Mouse (Mus musculus) lung, adult 18-20 months (tissue): ENCODE measurements around the gene Ppp2r2d.
A peak's percentile ranks its signal among the peaks of the same experiment; 100 is the strongest.

Source experiments
- DNase-seq, 2 experiments: peaks; one replicate each; pipeline ENCODE4 v3.0.0; 2022; ENCODE audit warnings: mixed read lengths in 2 of 2

Ppp2r2d gene

GRCm38 (mm10) chr7:138863950-138864572 lies 18.2 kb downstream of the Ppp2r2d start:
- DNase-seq: no peak

- no peak for DNase-seq
Measured at GRCm38 (mm10) chr7:138864776-138865175, 18.9 kb downstream of the Ppp2r2d start.

- no peak for DNase-seq
Measured at GRCm38 (mm10) chr7:138867286-138867685, 21.4 kb downstream of the Ppp2r2d start.

GRCm38 (mm10) chr7:138868316-138868715 lies 22.4 kb downstream of the Ppp2r2d start:
- no peak for DNase-seq

- DNase-seq: no peak
Measured at GRCm38 (mm10) chr7:138872956-138873355, 27.1 kb downstream of the Ppp2r2d start.

- no peak for DNase-seq
Measured at GRCm38 (mm10) chr7:138875031-138875430, 29.2 kb downstream of the Ppp2r2d start.

- no peak for DNase-seq
Measured at GRCm38 (mm10) chr7:138883724-138884123, 37.8 kb downstream of the Ppp2r2d start.

- DNase-seq: no peak
Measured at GRCm38 (mm10) chr7:138885365-138886289, 39.7 kb downstream of the Ppp2r2d start.

- no peak for DNase-seq
Measured at GRCm38 (mm10) chr7:138898122-138898521, 52.2 kb downstream of the Ppp2r2d start.

GRCm38 (mm10) chr7:138898743-138899142 lies 52.9 kb downstream of the Ppp2r2d start:
- DNase-seq: no peak

GRCm38 (mm10) chr7:138903886-138904435 lies 58.1 kb downstream of the Ppp2r2d start:
- DNase-seq: no peak

GRCm38 (mm10) chr7:138906441-138906840 lies 60.6 kb downstream of the Ppp2r2d start:
- peak; percentile 25 to 70 for DNase-seq

- DNase-seq: peak; percentile 70 to 82
Measured at GRCm38 (mm10) chr7:138907043-138907442, 61.2 kb downstream of the Ppp2r2d start.

- DNase-seq: no peak
Measured at GRCm38 (mm10) chr7:138907976-138908375, 62.1 kb downstream of the Ppp2r2d start.

- no peak for DNase-seq
Measured at GRCm38 (mm10) chr7:138908768-138909276, 62.9 kb downstream of the Ppp2r2d start.

GRCm38 (mm10) chr7:138909277-138910192 lies 63.7 kb downstream of the Ppp2r2d start, which contains the start of gene Bnip3:
Bnip3 (minus strand) TSS chr7:138909519.
- DNase-seq: peak; percentile 94 to 95

- DNase-seq: no peak
Measured at GRCm38 (mm10) chr7:138910193-138910562, 64.3 kb downstream of the Ppp2r2d start.

- no peak for DNase-seq
Measured at GRCm38 (mm10) chr7:138913616-138914015, 67.7 kb downstream of the Ppp2r2d start.

- peak; percentile 91 to 96 for DNase-seq
Measured at GRCm38 (mm10) chr7:138919156-138919944, 73.5 kb downstream of the Ppp2r2d start.

GRCm38 (mm10) chr7:138921611-138922010 lies 75.7 kb downstream of the Ppp2r2d start:
- DNase-seq: no peak

GRCm38 (mm10) chr7:138923756-138924425 lies 78.0 kb downstream of the Ppp2r2d start:
- DNase-seq: peak in 1 of 2 experiments; percentile 36
